Mouse (Mus musculus) stomach, postnatal 0 days (tissue): ENCODE data around the gene Rgs8.

Source experiments
- CTCF ChIP-seq: IDR thresholded peaks from 2 replicates; pipeline ENCODE4 v1.5.1; 2016; ENCODE audit warnings: antibody characterized with exemption, low read depth, mild to moderate bottlenecking, moderate library complexity
- EP300 ChIP-seq: optimal IDR thresholded peaks from 2 replicates; pipeline ENCODE3; 2016; ENCODE audit warnings: antibody characterized with exemption

DNA sequence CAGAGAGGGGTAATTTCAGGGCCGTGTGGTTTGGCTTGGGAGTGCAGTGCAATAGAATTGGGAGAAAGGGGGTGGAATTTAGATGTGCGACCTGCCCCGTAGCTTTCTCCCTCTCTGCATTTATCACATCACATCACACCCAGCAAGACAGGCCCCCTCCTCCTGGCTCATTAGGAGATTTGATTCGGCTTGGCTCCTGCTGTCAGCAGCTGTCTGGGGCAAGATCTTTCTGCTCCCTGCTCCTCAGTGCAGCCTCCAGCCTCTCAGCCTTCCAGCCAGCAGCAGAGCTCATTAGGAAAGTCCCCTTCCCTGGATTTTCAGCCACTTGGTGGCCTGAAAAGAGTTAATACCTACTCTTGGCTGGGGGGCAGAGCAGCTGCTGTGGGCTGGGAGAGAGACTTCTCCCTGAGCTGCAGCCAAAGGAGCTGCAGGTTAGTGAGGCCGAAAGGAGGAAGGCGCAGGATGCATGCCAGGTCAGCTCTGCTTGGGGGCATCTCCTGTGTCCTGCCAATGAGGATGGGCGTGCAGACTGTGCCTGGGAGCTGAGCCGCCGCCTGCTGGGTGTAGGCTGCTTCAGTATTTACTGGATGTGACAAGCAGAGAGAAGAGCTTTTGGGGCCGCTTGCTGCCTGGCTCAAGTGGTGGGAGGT, 12.4 kb downstream of the Rgs8 start:
- TF ChIP-seq CTCF, result peak; percentile 59
- TF ChIP-seq EP300, result no peak
